Mouse (Mus musculus): ENCODE results near the gene Mymk. TPM values are rescaled to one million over a fixed set of nuclear protein-coding genes. Genes with fewer than 3 reads are reported as not detected.

Gene Mymk
- 8.7 and 12.1 TPM in 2 replicates for polyA plus RNA-seq (2016; fragmentation: Nextera tagmentation; extraction: Ambion mirVana)

DNA sequence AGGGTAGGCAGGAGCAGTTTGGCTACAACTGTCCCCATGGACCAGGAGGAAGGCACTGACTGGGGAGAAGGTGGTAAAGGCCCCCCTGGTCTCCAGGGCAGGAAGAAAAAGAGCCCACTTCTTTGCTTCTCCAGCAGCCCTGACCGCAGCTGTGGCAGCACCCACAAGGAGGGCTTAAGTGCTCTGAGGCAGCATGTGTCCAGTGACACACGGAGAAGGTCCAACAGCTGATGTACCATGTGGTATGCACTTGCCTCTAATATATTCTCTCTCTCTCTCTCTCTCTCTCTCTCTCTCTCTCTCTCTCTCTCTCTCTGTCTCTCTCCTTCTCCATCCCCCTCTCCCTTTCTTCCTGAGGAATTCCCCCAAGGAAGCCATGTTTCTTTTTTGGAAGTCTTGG is at the start of gene Mymk:
Gene Mymk (minus strand): TSS at position 202 of the 400 bp plus-strand sequence.
- Histone ChIP-seq H3K36me3 (no peaks in the 10 kb centered on the region), H3K4me1 (peaks cover 11% of the 10 kb centered on the region; the same call in 1 of the 2 replicates), H3K9me3 (no peaks in the 10 kb centered on the region), H3K4me2 (replicated peaks) (no peak within 1 kb of the TSS), H3K9ac (no peak within 1 kb of the TSS), H3K27me3 (no peaks in the 10 kb centered on the region), H3K27ac (no peak within 1 kb of the TSS; the same call in 1 of the 2 replicates), H3K4me3 (no peak within 1 kb of the TSS)
- ATAC-seq (ENCODE audit: insufficient number of reproducible peaks, insufficient read depth, low FRiP score, low TSS enrichment) = no peak
- 75% methylated on average over 2 of the region's 2 CpGs for WGBS

GRCm38 (mm10) chr2:27120241-27120641 is 48.3 kb upstream of the Mymk start:
- no peak overlapping the region for H3K27ac ChIP-seq

DNA sequence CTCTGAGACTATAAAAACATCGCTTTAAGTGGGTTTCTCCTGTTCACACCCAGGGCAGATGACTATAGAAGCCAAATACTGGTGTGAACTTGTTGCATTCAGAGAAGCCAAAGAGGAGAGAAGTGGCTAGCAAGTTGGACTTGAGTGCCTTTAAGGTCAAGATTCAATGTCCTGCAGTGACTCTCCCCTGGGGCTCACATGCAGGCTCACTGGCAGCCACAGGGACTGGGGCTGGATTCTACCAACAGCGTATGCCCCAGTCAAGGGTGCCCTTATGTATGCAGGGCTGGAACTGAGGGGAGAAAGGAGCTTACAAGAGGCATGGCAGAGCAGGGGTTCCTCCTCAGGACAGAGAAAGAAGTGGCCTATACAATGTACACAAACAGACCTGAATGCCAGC is 47.8 kb upstream of the Mymk start:
- no peak overlapping the region for H3K27ac ChIP-seq
- ATAC-seq (ENCODE audit: insufficient number of reproducible peaks, insufficient read depth, low FRiP score, low TSS enrichment) = no peak

More at GRCm38 (mm10) chr2:27120241-27120641, 48.3 kb upstream of the Mymk start:
- H3K9me3 ChIP-seq = no peaks in the 10 kb centered on the region
- no peak for ATAC-seq (ENCODE audit: insufficient number of reproducible peaks, insufficient read depth, low FRiP score, low TSS enrichment)
- no peak overlapping the region for H3K4me3 ChIP-seq
- H3K36me3 ChIP-seq = no peaks in the 10 kb centered on the region
- H3K9ac ChIP-seq = no peak overlapping the region
- no peaks in the 10 kb centered on the region for H3K27me3 ChIP-seq
- WGBS = 92% methylated on average over 8 of the region's 8 CpGs
- H3K4me1 ChIP-seq = peaks cover 31% of the 10 kb centered on the region
- no peak overlapping the region for H3K4me2 ChIP-seq (replicated peaks)

GRCm38 (mm10) chr2:27118452-27118851 is 46.5 kb upstream of the Mymk start:
- H3K4me1 ChIP-seq = peaks cover 29% of the 10 kb centered on the region
- H3K4me2 ChIP-seq (replicated peaks) = no peak overlapping the region
- WGBS = 49% methylated on average over 4 of the region's 4 CpGs
- H3K9ac ChIP-seq = no peak overlapping the region
- no peaks in the 10 kb centered on the region for H3K27me3 ChIP-seq
- no peak overlapping the region for H3K4me3 ChIP-seq
- H3K36me3 ChIP-seq = no peaks in the 10 kb centered on the region
- ATAC-seq (ENCODE audit: insufficient number of reproducible peaks, insufficient read depth, low FRiP score, low TSS enrichment) = no peak
- no peaks in the 10 kb centered on the region for H3K9me3 ChIP-seq
- no peak overlapping the region for H3K27ac ChIP-seq

More for the DNA sequence above, 47.8 kb upstream of the Mymk start:
- WGBS = 86% methylated on average over 2 of the region's 2 CpGs
- H3K9me3 ChIP-seq = no peaks in the 10 kb centered on the region
- H3K36me3 ChIP-seq = no peaks in the 10 kb centered on the region
- peaks cover 31% of the 10 kb centered on the region for H3K4me1 ChIP-seq
- no peak overlapping the region for H3K4me3 ChIP-seq
- no peaks in the 10 kb centered on the region for H3K27me3 ChIP-seq
- H3K4me2 ChIP-seq (replicated peaks) = no peak overlapping the region
- H3K9ac ChIP-seq = no peak overlapping the region

DNA sequence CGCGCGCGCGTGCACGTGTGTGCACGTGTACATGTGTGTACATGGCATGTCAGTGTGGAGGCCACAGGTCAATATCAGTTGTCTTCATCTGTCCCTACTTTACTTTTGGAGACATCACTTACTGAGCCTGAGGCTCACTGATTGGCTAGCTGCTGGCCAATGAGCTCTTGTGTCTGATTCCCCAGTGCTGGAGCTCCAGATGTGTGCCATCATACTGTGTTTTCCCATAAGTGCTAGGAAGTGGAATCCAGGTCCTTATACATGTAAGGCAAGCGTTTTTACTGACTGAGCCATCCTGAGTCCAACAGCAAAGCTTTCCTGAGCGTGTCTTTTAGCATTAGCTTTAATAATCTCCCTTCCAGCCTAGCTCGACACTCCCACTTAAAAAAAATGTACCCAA is 42.2 kb upstream of the Mymk start:
- Histone ChIP-seq H3K27me3 (0 out of 2 replicates have a peak, but pooled peaks cover 3% of the 10 kb centered on the region), H3K4me3 (no peak overlapping the region), H3K27ac (no peak overlapping the region), H3K9me3 (no peaks in the 10 kb centered on the region), H3K4me2 (replicated peaks) (no peak overlapping the region), H3K9ac (no peak overlapping the region), H3K36me3 (no peaks in the 10 kb centered on the region), H3K4me1 (0 out of 2 replicates have a peak, but pooled peaks cover 2% of the 10 kb centered on the region)
- 90% methylated on average over 10 of the region's 10 CpGs for WGBS
- ATAC-seq (ENCODE audit: insufficient number of reproducible peaks, insufficient read depth, low FRiP score, low TSS enrichment) = no peak

GRCm38 (mm10) chr2:27112585-27112984 is 40.6 kb upstream of the Mymk start:
- H3K27ac ChIP-seq = no peak overlapping the region
- no peak overlapping the region for H3K4me2 ChIP-seq (replicated peaks)
- no peaks in the 10 kb centered on the region for H3K9me3 ChIP-seq
- 0 out of 2 replicates have a peak, but pooled peaks cover 3% of the 10 kb centered on the region for H3K27me3 ChIP-seq
- no peaks in the 10 kb centered on the region for H3K36me3 ChIP-seq
- H3K4me3 ChIP-seq = no peak overlapping the region
- no peak overlapping the region for H3K9ac ChIP-seq
- no peak for ATAC-seq (ENCODE audit: insufficient number of reproducible peaks, insufficient read depth, low FRiP score, low TSS enrichment)
- H3K4me1 ChIP-seq = 0 out of 2 replicates have a peak, but pooled peaks cover 2% of the 10 kb centered on the region
- 83% methylated on average over 20 of the region's 20 CpGs for WGBS

- Histone ChIP-seq H3K36me3 (no peaks in the 10 kb centered on the region), H3K27ac (no peak overlapping the region), H3K27me3 (0 out of 2 replicates have a peak, but pooled peaks cover 3% of the 10 kb centered on the region), H3K4me2 (replicated peaks) (no peak overlapping the region), H3K9ac (no peak overlapping the region), H3K4me3 (no peak overlapping the region), H3K4me1 (peaks cover 10% of the 10 kb centered on the region), H3K9me3 (no peaks in the 10 kb centered on the region)
- no peak for ATAC-seq (ENCODE audit: insufficient number of reproducible peaks, insufficient read depth, low FRiP score, low TSS enrichment)
- 78% methylated on average over 5 of the region's 5 CpGs for WGBS
Observed at GRCm38 (mm10) chr2:27109052-27109451, 37.1 kb upstream of the Mymk start.

DNA sequence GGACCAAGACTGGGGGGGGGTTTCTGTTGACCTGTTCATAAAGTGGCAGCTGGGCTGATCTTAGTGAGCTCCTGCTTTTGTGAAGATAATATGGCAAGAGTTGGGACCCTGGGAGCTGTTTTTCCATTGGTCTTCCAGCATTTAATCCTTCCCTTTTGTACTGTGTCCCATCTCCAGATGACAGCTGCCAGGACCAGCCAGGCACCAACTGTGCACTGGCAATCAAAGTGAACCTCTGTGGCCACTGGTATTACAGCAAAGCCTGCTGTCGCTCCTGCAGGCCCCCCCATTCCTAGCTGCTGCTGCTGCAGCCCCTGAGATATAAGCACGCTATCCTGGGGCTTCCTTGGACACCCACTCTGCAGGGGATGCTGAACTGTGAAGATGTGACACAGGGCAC is 36.2 kb upstream of the Mymk start:
- Histone ChIP-seq H3K27ac (no peak overlapping the region), H3K9ac (no peak overlapping the region), H3K4me2 (replicated peaks) (no peak overlapping the region), H3K4me3 (no peak overlapping the region), H3K9me3 (no peaks in the 10 kb centered on the region), H3K4me1 (peaks cover 8% of the 10 kb centered on the region), H3K36me3 (no peaks in the 10 kb centered on the region), H3K27me3 (0 out of 2 replicates have a peak, but pooled peaks cover 3% of the 10 kb centered on the region)
- 87% methylated on average over 2 of the region's 2 CpGs for WGBS
- ATAC-seq (ENCODE audit: insufficient number of reproducible peaks, insufficient read depth, low FRiP score, low TSS enrichment) = no peak

DNA sequence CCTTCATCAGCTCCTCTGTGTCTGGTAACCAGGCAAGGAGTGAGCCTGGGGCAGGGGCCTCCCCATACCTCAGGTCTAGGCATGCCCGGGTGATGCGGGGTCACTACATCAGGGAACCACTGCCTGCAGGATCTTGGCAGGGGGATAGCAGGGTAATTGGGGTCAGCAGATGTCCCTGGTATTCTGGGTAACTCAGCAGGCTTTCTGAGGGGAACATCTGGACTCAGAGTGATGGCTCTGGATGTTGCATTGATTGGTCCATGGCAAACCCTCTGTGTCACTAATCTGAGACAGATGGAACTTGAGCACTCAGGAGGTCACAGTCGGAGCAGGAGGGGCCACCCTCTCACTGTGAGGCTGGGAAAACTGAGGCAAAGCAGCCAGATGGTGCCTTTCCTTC is 34.8 kb upstream of the Mymk start:
- peaks cover 8% of the 10 kb centered on the region for H3K4me1 ChIP-seq
- no peak for ATAC-seq (ENCODE audit: insufficient number of reproducible peaks, insufficient read depth, low FRiP score, low TSS enrichment)
- H3K4me3 ChIP-seq = no peak overlapping the region
- WGBS = 16% methylated on average over 3 of the region's 3 CpGs
- no peak overlapping the region for H3K9ac ChIP-seq
- H3K4me2 ChIP-seq (replicated peaks) = no peak overlapping the region
- H3K36me3 ChIP-seq = no peaks in the 10 kb centered on the region
- H3K9me3 ChIP-seq = no peaks in the 10 kb centered on the region
- H3K27ac ChIP-seq = no peak overlapping the region
- H3K27me3 ChIP-seq = 0 out of 2 replicates have a peak, but pooled peaks cover 7% of the 10 kb centered on the region

GRCm38 (mm10) chr2:27103554-27103953 is 31.6 kb upstream of the Mymk start:
- Histone ChIP-seq H3K9me3 (no peaks in the 10 kb centered on the region), H3K9ac (no peak overlapping the region), H3K4me1 (peaks cover 9% of the 10 kb centered on the region), H3K27ac (no peak overlapping the region), H3K4me2 (replicated peaks) (no peak overlapping the region), H3K27me3 (peaks cover 4% of the 10 kb centered on the region; the same call in 1 of the 2 replicates), H3K4me3 (no peak overlapping the region), H3K36me3 (no peaks in the 10 kb centered on the region)
- no peak for ATAC-seq (ENCODE audit: insufficient number of reproducible peaks, insufficient read depth, low FRiP score, low TSS enrichment)
- 64% methylated on average over 7 of the region's 7 CpGs for WGBS

DNA sequence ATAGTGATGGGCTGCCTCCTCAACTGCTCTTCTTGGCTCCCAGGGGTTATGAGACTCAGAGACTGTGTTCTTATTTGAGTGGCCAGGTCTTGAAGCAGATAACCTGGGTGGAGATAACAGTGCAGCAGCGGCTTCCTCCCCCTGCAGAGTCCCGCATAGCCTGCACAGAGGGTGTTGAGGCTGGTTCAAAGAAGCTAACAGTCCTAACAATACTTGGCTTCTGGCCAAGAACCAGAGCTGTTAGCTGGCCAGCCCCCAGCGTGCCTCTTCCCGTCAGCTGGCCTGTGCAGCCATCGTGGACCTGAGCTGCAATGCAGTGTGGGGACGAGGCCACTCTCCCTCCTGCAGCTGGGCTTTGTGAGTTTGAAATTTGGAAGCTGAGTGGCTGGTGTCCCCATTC is 25.8 kb upstream of the Mymk start:
- Histone ChIP-seq H3K27me3 (no peaks in the 10 kb centered on the region; the same call in 1 of the 2 replicates), H3K36me3 (no peaks in the 10 kb centered on the region), H3K4me1 (peaks cover 27% of the 10 kb centered on the region), H3K4me3 (no peak overlapping the region), H3K27ac (peak overlapping the region; percentile 46; the same call in 1 of the 2 replicates), H3K9ac (no peak overlapping the region), H3K9me3 (no peaks in the 10 kb centered on the region), H3K4me2 (replicated peaks) (no peak overlapping the region)
- 0 out of 2 replicates have a peak, but pooled peaks have one; percentile 28 for ATAC-seq (ENCODE audit: insufficient number of reproducible peaks, insufficient read depth, low FRiP score, low TSS enrichment)
- WGBS = 23% methylated on average over 6 of the region's 6 CpGs

DNA sequence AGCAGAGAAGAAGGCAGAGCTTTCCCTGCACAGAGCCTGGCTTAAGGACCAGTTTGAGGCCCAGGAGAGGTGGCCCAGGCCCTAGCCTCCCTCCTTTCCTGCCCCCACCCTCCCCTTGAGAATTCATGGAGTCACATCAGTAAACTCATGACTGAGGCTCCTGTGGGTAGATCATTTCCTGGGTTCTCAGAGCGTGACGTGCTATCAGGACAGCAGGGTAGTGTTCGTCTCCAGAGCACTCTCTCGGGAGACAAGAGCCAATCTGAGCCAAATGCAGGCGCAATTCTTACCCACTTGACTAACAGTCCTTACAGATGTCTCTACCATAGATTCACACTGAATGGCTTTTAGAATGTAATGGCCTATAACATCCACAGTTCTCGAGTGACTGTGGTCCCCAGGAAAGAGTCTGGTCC is 25.3 kb upstream of the Mymk start:
- no peak for ATAC-seq (ENCODE audit: insufficient number of reproducible peaks, insufficient read depth, low FRiP score, low TSS enrichment)
- Histone ChIP-seq H3K36me3 (no peaks in the 10 kb centered on the region), H3K9ac (no peak overlapping the region), H3K4me1 (peaks cover 27% of the 10 kb centered on the region), H3K27me3 (no peaks in the 10 kb centered on the region; the same call in 1 of the 2 replicates), H3K27ac (peak overlapping the region; percentile 46; the same call in 1 of the 2 replicates), H3K4me2 (replicated peaks) (no peak overlapping the region), H3K4me3 (no peak overlapping the region), H3K9me3 (no peaks in the 10 kb centered on the region)
- 65% methylated on average over 6 of the region's 6 CpGs for WGBS
